ENCODE assay signal across 8 mouse cellular contexts in genomic region chr10:40025560-40025959, GRCm38 (mm10). TPM values are rescaled to one million over a fixed set of nuclear protein-coding genes. Genes with fewer than 3 reads are reported as not detected.
DNase-seq lines count a peak whose midpoint lies in the region; ATAC-seq and TF ChIP-seq lines count a peak whose summit lies in the region.

No protein-coding gene starts in this region.

- H3K9ac ChIP-seq in lung, postnatal 0 days (replicated peaks; ENCODE audit: low read depth), result no peak overlapping the region
- H3K9ac ChIP-seq in liver, embryonic 12.5 days, result no peak overlapping the region
- peak overlapping the region; percentile 79 for H3K9ac ChIP-seq in stomach, embryonic 16.5 days (ENCODE audit: low read length)

- no peak for TF ChIP-seq EP300 in lung, postnatal 0 days (IDR thresholded peaks at IDR 0.05)

- H3K27me3 ChIP-seq in cerebellum, adult 2 months (ENCODE audit: control insufficient read depth, insufficient read depth, low read length), result no peaks in the 10 kb centered on the region
- H3K27me3 ChIP-seq in lung, postnatal 0 days (replicated peaks; ENCODE audit: insufficient read depth, low read length), result no peaks in the 10 kb centered on the region
- peaks cover 52% of the 10 kb centered on the region for H3K27me3 ChIP-seq in liver, embryonic 12.5 days (replicated peaks)
- H3K27me3 ChIP-seq in stomach, embryonic 16.5 days (ENCODE audit: control insufficient read depth, insufficient read depth, low read length), result no peaks in the 10 kb centered on the region

- H3K27ac ChIP-seq in cerebellum, adult 2 months (ENCODE audit: insufficient read depth, low read length), result no peak overlapping the region
- H3K27ac ChIP-seq in lung, postnatal 0 days (ENCODE audit: low read length), result no peak overlapping the region
- no peak overlapping the region for H3K27ac ChIP-seq in liver, embryonic 12.5 days
- no peak overlapping the region for H3K27ac ChIP-seq in stomach, embryonic 16.5 days (ENCODE audit: low read length)

- H3K36me3 ChIP-seq in lung, postnatal 0 days (ENCODE audit: insufficient read depth, low read length), result no peaks in the 10 kb centered on the region
- H3K36me3 ChIP-seq in liver, embryonic 12.5 days, result no peaks in the 10 kb centered on the region
- H3K36me3 ChIP-seq in stomach, embryonic 16.5 days (ENCODE audit: control insufficient read depth, insufficient read depth, low read length), result no peaks in the 10 kb centered on the region

- peak overlapping the region; percentile 86 for H3K4me2 ChIP-seq in lung, postnatal 0 days (replicated peaks; ENCODE audit: low read depth, low read length)
- H3K4me2 ChIP-seq in liver, embryonic 12.5 days, result peak overlapping the region; percentile 88
- peak overlapping the region; percentile 99 for H3K4me2 ChIP-seq in stomach, embryonic 16.5 days (ENCODE audit: low read depth, low read length)

- WGBS in cerebellum, adult 2 months, result 55% methylated on average over 8 of the region's 8 CpGs
- WGBS in lung, postnatal 0 days, result 59% methylated on average over 8 of the region's 8 CpGs
- 61% methylated on average over 8 of the region's 8 CpGs for WGBS in liver, embryonic 12.5 days (ENCODE audit: insufficient replicate concordance)
- WGBS in stomach, embryonic 16.5 days, result 54% methylated on average over 8 of the region's 8 CpGs

- H3K4me3 ChIP-seq in cerebellum, adult 2 months (replicated peaks; ENCODE audit: insufficient read depth, low read depth, low read length), result peak overlapping the region; percentile 80
- H3K4me3 ChIP-seq in lung, postnatal 0 days (ENCODE audit: low read depth, low read length), result no peak overlapping the region
- H3K4me3 ChIP-seq in liver, embryonic 12.5 days, result peak overlapping the region; percentile 61
- peak overlapping the region; percentile 64 for H3K4me3 ChIP-seq in stomach, embryonic 16.5 days (replicated peaks; ENCODE audit: low read length)

- TF ChIP-seq POLR2A in cerebellum, adult 2 months (IDR thresholded peaks at IDR 0.05; ENCODE audit: borderline replicate concordance, insufficient read depth, low read length), result no peak

- no peaks in the 10 kb centered on the region for H3K9me3 ChIP-seq in lung, postnatal 0 days (ENCODE audit: low read length)
- H3K9me3 ChIP-seq in liver, embryonic 12.5 days (replicated peaks), result no peaks in the 10 kb centered on the region
- 0 out of 2 replicates have a peak, but pooled peaks cover 4% of the 10 kb centered on the region for H3K9me3 ChIP-seq in stomach, embryonic 16.5 days (replicated peaks; ENCODE audit: control insufficient read depth, low read length)

- TF ChIP-seq CTCF in cerebellum, adult 2 months (IDR thresholded peaks at IDR 0.05; ENCODE audit: borderline replicate concordance, insufficient read depth, low read depth, low read length), result no peak
- no peak for TF ChIP-seq CTCF in lung, postnatal 0 days (IDR thresholded peaks at IDR 0.05)

- no peak for DNase-seq in cerebellum, adult 2 months
- DNase-seq in cerebellum, postnatal 14 days, result no peak
- DNase-seq in lung, postnatal 0 days (ENCODE audit: low spot score), result no peak
- no peak for DNase-seq in lung, postnatal 36 days
- DNase-seq in c-Kit-positive CD71-positive TER-119-positive erythroid progenitor cells, embryonic 14.5 days (ENCODE audit: low spot score), result no peak
- no peak for DNase-seq in layer of hippocampus, postnatal 10 days (ENCODE audit: low spot score in 2 of 2)

- peaks cover 3% of the 10 kb centered on the region; the same call in 1 of the 2 replicates for H3K4me1 ChIP-seq in cerebellum, adult 2 months (ENCODE audit: control insufficient read depth, insufficient read depth, low read length)
- no peaks in the 10 kb centered on the region for H3K4me1 ChIP-seq in lung, postnatal 0 days (ENCODE audit: insufficient read depth, low read depth, low read length)
- peaks cover 11% of the 10 kb centered on the region for H3K4me1 ChIP-seq in liver, embryonic 12.5 days
- peaks cover 7% of the 10 kb centered on the region for H3K4me1 ChIP-seq in stomach, embryonic 16.5 days (ENCODE audit: control insufficient read depth, insufficient read depth, low read length)

- no peak for ATAC-seq in lung, postnatal 0 days
- ATAC-seq in liver, embryonic 12.5 days, result no peak; the same call in 1 of the 2 replicates
- ATAC-seq in stomach, embryonic 16.5 days (ENCODE audit: insufficient read depth, low FRiP score), result no peak

RNA-seq across cellular contexts. Expression of gene Mfsd4b1, which starts 0.5 kb away (rescaled TPM):
- 0.62 and 0.69 TPM in 2 replicates for polyA plus RNA-seq in cerebellum, adult 2 months (2012; rRNA removed)
- 0.46 and 0.69 TPM in 2 replicates for polyA plus RNA-seq in lung, postnatal 0 days (2015; fragmentation: Nextera tagmentation; extraction: Ambion mirVana)
- 0.19 and 0.42 TPM in 2 replicates for polyA plus RNA-seq in liver, embryonic 12.5 days (2016; fragmentation: Nextera tagmentation; extraction: Ambion mirVana)
- polyA plus RNA-seq in stomach, embryonic 16.5 days (2015; fragmentation: Nextera tagmentation; extraction: Ambion mirVana), result 0.17 and 0.21 TPM in 2 replicates
- total RNA-seq in layer of hippocampus, postnatal 10 days (2021), result 1 to 10 TPM in 1 of 2 experiments, under 1 TPM in 1; 0.29 to 1.2 TPM

RNA-seq across cellular contexts. Expression of gene Mfsd4b5, which starts 39.1 kb away (rescaled TPM):
- polyA plus RNA-seq in cerebellum, adult 2 months (2012; rRNA removed), result 0.08 and 0.13 TPM in 2 replicates
- 0.11 and 0.13 TPM in 2 replicates for polyA plus RNA-seq in lung, postnatal 0 days (2015; fragmentation: Nextera tagmentation; extraction: Ambion mirVana)
- polyA plus RNA-seq in liver, embryonic 12.5 days (2016; fragmentation: Nextera tagmentation; extraction: Ambion mirVana), result 0.05 and 0.13 TPM in 2 replicates
- polyA plus RNA-seq in stomach, embryonic 16.5 days (2015; fragmentation: Nextera tagmentation; extraction: Ambion mirVana), result 0.08 and 0.11 TPM in 2 replicates
- total RNA-seq in layer of hippocampus, postnatal 10 days (2021), result under 1 TPM; 0.36 to 0.62 TPM
